Mouse (Mus musculus) lung, embryonic 14.5 days (tissue): ENCODE measurements at regions not wholly inside any gene's neighbourhood (a gene's known extent, or its start where the extent isn't known, plus 50 kb on each side); places are given as distances from the start of the nearest gene placed in this dataset.
A peak's percentile ranks its signal among the peaks of the same experiment; 100 is the strongest.

Experiments used
- ATAC-seq: fragments of 200-750 bp; cut with Nextera tagmentation; 2 replicates; pipeline ENCODE4 v1.8.0; 2017; ENCODE audit warnings: mild to moderate bottlenecking, moderate TSS enrichment, moderate library complexity; ENCODE audit not compliant: insufficient read depth
- DNase-seq: peaks from one replicate; pipeline ENCODE4 v3.0.0-alpha.2; 2015
- H3K27ac ChIP-seq: fragments of 300-500 bp; sonication (generic); 2 replicates; pipeline ENCODE4 v1.5.1; 2014; ENCODE audit warnings: low read depth, mild to moderate bottlenecking, moderate library complexity
- H3K27me3 ChIP-seq: fragments of 300-500 bp; sonication (generic); 2 replicates; pipeline ENCODE4 v1.6.1; 2014; ENCODE audit warnings: low read length, control low read depth; ENCODE audit not compliant: insufficient read depth
- H3K36me3 ChIP-seq: fragments of 300-500 bp; sonication (generic); 2 replicates; pipeline ENCODE4 v1.6.1; 2014; ENCODE audit warnings: control low read depth; ENCODE audit not compliant: insufficient read depth
- H3K4me1 ChIP-seq: fragments of 300-500 bp; sonication (generic); 2 replicates; pipeline ENCODE4 v1.6.1; 2014; ENCODE audit warnings: antibody characterized with exemption, control low read depth; ENCODE audit not compliant: insufficient read depth
- H3K4me2 ChIP-seq: fragments of 300-500 bp; sonication (generic); 2 replicates; pipeline ENCODE4 v1.6.1; 2014; ENCODE audit warnings: mild to moderate bottlenecking
- H3K4me3 ChIP-seq: fragments of 300-500 bp; sonication (generic); 2 replicates; pipeline ENCODE4 v1.5.1; 2014; ENCODE audit warnings: low read depth, low read length
- H3K9ac ChIP-seq: fragments of 300-500 bp; sonication (generic); 2 replicates; pipeline ENCODE4 v1.6.1; 2014
- H3K9me3 ChIP-seq: fragments of 300-500 bp; sonication (generic); 2 replicates; pipeline ENCODE4 v1.6.1; 2016; ENCODE audit warnings: low read depth, low read length, control low read depth
- CTCF ChIP-seq: IDR thresholded peaks from 2 replicates; pipeline ENCODE4 v1.5.1; 2016; ENCODE audit warnings: antibody characterized with exemption, low read depth
- WGBS: fragments of 180-500 bp; shearing (Covaris S2); extraction: QIAGEN DNeasy Blood & Tissue Kit; methylation state at CpG from one replicate; pipeline ENCODE4 v1.1.7; 2014; 5-methylcytosine and 5-hydroxymethylcytosine counted together

DNA sequence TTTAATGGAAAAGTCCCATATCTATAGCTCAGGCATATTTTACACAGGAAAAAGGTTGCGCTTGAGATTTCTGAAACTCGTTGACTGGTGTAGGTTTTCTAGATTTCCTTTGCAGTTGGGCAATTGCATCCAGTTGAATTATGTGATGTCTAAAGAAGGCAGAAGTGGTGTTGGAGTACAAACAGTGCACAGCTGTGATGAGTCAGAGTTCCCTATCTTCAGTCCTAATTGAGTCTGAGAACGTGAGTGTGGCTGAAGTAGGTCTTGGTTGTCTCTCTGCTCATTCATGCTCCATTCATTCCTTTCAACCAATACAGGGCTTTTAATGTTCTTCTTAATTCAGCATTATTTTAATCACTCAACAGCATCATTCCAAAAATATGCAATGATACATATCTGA, 142.9 kb upstream of the Dpyd start:
- no peak for TF ChIP-seq CTCF
- Histone ChIP-seq H3K4me3 (no peak overlapping the region), H3K9me3 (no peaks in the 10 kb centered on the region), H3K27ac (no peak overlapping the region), H3K4me2 (no peak overlapping the region), H3K27me3 (no peaks in the 10 kb centered on the region), H3K9ac (no peak overlapping the region), H3K36me3 (no peaks in the 10 kb centered on the region), H3K4me1 (no peaks in the 10 kb centered on the region)
- ATAC-seq = no peak
- DNase-seq = no peak
- WGBS = 60% methylated on average over 3 of the region's 3 CpGs

DNA sequence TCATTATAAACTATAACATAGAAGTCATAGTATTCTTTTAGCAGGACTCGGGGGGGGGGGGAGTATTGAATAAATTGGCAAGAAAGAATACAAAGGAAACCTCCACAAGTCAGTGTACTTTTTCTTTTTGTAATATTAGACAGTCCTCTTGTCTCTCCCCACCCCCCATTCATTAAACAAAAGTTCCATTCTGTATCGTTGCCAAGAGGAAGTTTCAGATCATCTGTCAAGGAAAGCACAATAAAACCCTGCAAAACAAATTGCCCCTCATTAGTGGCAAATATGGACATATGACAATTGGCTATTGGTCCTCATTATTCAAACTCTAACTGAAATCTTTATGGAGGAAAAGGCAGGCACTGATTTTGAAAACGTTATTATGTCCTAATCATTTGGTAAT, 140.2 kb upstream of the Dpyd start:
- Histone ChIP-seq H3K4me1 (no peaks in the 10 kb centered on the region), H3K36me3 (no peaks in the 10 kb centered on the region), H3K27ac (no peak overlapping the region), H3K4me3 (no peak overlapping the region), H3K27me3 (no peaks in the 10 kb centered on the region), H3K9ac (no peak overlapping the region), H3K4me2 (no peak overlapping the region), H3K9me3 (no peaks in the 10 kb centered on the region)
- no peak for TF ChIP-seq CTCF
- 28% methylated on average over 3 of the region's 3 CpGs for WGBS
- DNase-seq (peak; percentile 42), ATAC-seq (no peak)

DNA sequence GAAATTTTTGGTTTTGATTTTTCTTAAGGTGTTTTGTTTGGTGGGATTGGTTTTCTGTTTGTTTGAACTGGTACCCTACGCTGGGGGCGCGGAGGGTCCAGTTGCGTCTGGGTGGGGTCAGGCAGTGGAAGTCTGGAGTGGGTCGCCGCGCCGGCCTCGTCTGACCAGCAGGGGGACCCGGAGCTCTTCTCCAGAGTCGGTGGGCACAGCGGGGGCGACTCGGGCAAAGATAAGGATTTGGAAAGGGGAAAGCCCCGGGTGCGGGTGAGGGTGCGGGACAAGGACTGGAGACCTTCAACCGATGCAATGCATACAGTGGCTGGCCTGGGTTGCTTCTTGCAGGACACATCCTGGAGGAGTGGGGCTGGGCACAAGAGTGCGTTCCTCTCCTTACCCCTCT, 136.2 kb upstream of the Dpyd start:
- DNase-seq = peak; percentile 42

DNA sequence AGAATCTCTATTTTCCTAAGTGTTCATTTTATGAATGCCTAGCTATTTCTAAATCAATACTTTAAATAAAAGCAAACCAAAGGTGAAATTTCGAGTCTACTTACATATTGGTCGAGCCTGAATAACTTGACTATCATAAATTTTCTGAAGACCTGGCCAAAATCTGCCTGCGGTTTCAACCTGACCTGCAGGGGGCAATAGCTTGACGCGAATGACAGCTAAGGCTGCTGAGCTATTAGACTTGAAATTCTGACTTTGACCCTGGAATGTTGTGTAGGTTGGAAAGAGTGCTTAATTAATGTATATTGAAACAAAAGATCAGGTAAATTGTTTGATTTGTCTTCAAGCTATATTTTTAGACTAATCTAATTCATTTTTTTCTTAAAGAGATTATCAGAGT, 133.4 kb upstream of the Dpyd start:
- peaks cover 29% of the 10 kb centered on the region for H3K27me3 ChIP-seq
- no peaks in the 10 kb centered on the region for H3K36me3 ChIP-seq
- H3K4me1 ChIP-seq = 0 out of 2 replicates have a peak, but pooled peaks cover 4% of the 10 kb centered on the region
- DNase-seq (peak; percentile 86), ATAC-seq (no peak)
- no peak overlapping the region for H3K27ac ChIP-seq
- no peak overlapping the region for H3K9ac ChIP-seq
- H3K9me3 ChIP-seq = no peaks in the 10 kb centered on the region
- peak; percentile 84 for TF ChIP-seq CTCF
- H3K4me2 ChIP-seq = no peak overlapping the region
- 2% methylated on average over 5 of the region's 5 CpGs for WGBS
- no peak overlapping the region for H3K4me3 ChIP-seq

More for the DNA sequence above, 136.2 kb upstream of the Dpyd start:
- no peak overlapping the region for H3K9ac ChIP-seq
- H3K9me3 ChIP-seq = no peaks in the 10 kb centered on the region
- H3K27me3 ChIP-seq = peaks cover 11% of the 10 kb centered on the region; the same call in 1 of the 2 replicates
- peak; percentile 29; the same call in 1 of the 2 replicates for ATAC-seq
- peak overlapping the region; percentile 24 for H3K4me3 ChIP-seq
- peak; percentile 71 for TF ChIP-seq CTCF
- H3K4me2 ChIP-seq = peak overlapping the region; percentile 60
- H3K27ac ChIP-seq = no peak overlapping the region
- 0 out of 2 replicates have a peak, but pooled peaks cover 4% of the 10 kb centered on the region for H3K4me1 ChIP-seq
- 3% methylated on average over 19 of the region's 19 CpGs for WGBS
- no peaks in the 10 kb centered on the region for H3K36me3 ChIP-seq

DNA sequence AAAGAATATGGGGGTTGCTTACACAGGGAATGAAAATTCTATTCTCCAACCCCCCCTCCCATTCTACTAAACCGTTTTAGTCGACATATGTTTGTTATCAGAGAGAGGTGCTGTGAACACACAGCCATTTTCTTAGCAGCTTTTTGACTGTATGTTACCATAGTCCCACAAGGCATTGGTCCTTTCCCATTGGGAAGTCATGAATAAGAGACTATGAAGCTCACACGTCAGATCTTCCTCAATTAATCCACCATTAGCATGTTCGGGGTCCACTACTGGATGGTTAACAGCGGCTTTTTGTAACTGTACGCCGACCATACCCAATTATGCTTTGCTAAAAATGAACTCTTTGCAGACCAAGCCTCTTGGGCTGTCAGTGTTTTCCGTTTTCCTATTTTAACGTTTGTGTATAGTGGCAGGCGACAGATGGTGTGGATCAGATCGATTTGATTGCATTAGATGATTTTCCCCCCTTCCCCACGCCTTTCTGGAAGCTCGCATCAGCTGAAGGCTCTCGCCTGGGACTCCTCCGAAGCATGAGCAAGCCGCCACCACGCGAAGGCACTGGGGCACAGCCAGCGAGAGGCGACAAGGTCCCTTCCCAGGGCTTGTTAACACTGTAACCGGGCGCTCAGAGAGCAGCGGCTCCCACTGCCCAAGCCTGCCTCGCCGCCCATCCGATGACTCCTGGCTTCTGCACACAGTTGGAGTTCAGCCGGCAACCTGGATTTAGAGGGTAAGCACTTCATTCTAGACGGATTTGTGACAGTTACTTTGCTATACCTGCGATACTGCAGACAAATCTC, 131.9 kb upstream of the Dpyd start:
- 10% methylated on average over 29 of the region's 29 CpGs for WGBS
- peak overlapping the region; percentile 14; the same call in 1 of the 2 replicates for H3K4me3 ChIP-seq
- peaks cover 42% of the 10 kb centered on the region for H3K27me3 ChIP-seq
- ATAC-seq (no peak), DNase-seq (peak; percentile 23)
- no peak for TF ChIP-seq CTCF
- H3K4me1 ChIP-seq = 0 out of 2 replicates have a peak, but pooled peaks cover 4% of the 10 kb centered on the region
- no peak overlapping the region for H3K9ac ChIP-seq
- H3K27ac ChIP-seq = no peak overlapping the region
- no peaks in the 10 kb centered on the region for H3K36me3 ChIP-seq
- H3K9me3 ChIP-seq = no peaks in the 10 kb centered on the region
- peak overlapping the region; percentile 49; the same call in 1 of the 2 replicates for H3K4me2 ChIP-seq

DNA sequence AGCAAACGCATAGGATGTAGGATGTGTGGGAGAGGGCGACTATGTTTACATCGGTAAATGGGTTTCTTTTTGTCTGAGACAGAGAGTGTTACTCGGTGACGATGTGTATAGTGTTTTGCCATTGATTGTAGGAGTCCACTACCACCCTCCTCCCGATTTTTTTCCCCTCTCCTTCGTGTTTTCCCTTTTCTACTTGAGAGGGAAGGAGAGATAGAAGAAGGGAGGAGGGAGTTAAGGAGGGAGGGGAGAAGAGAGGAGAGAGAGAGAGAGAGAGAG, 131.4 kb upstream of the Dpyd start:
- Histone ChIP-seq H3K27ac (no peak overlapping the region), H3K9ac (no peak overlapping the region), H3K4me3 (peak overlapping the region; percentile 14; the same call in 1 of the 2 replicates), H3K27me3 (peaks cover 48% of the 10 kb centered on the region), H3K9me3 (no peaks in the 10 kb centered on the region), H3K36me3 (no peaks in the 10 kb centered on the region), H3K4me2 (peak overlapping the region; percentile 49; the same call in 1 of the 2 replicates), H3K4me1 (0 out of 2 replicates have a peak, but pooled peaks cover 4% of the 10 kb centered on the region)
- 0% methylated on average over 7 of the region's 7 CpGs for WGBS
- ATAC-seq (no peak), DNase-seq (no peak)
- no peak for TF ChIP-seq CTCF

DNA sequence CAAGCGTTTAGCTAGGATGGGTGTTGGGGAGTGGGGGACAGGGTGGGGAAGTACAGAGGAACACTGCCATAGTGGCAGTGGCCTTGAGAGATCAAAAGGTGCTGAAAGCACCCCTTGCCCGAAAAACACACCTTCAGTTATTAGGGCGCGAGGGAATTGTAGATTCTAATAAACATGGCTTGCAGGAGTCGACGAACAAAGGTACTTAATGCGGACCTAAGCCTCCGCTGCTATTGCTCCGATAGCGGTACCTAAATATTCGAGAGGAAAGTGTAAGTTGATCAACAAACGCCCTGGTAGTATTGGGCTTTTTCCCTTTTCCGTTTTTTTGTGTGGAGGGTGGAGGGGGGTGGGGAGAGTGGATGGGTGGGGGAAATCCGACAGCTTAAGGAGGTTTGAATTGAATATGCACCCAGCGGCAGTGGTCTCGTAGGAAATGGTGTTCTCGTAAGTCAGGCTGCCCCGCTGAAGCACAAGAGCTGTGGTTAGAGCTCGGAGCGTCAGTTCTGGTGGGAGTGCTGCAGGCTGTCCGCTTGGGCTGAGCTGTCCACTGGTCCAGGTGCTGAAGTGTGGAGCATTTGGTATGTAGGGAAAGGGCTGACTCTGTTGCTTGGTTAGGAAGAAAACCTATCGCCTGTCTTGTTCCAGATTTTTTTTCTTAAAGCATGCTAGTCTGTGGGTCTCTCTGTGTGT, 130.8 kb upstream of the Dpyd start:
- no peak overlapping the region for H3K9ac ChIP-seq
- peak overlapping the region; percentile 49 for H3K4me2 ChIP-seq
- peaks cover 50% of the 10 kb centered on the region for H3K27me3 ChIP-seq
- DNase-seq = peak; percentile 96
- no peak overlapping the region for H3K27ac ChIP-seq
- WGBS = 2% methylated on average over 22 of the region's 22 CpGs
- peak; percentile 17 for TF ChIP-seq CTCF
- 0 out of 2 replicates have a peak, but pooled peaks cover 4% of the 10 kb centered on the region for H3K4me1 ChIP-seq
- H3K4me3 ChIP-seq = peak overlapping the region; percentile 14; the same call in 1 of the 2 replicates
- ATAC-seq = peak; percentile 88; the same call in 1 of the 2 replicates
- no peaks in the 10 kb centered on the region for H3K9me3 ChIP-seq
- no peaks in the 10 kb centered on the region for H3K36me3 ChIP-seq
